Mouse (Mus musculus) megakaryocyte, adult 5-6 weeks (primary cell): ENCODE results near the gene Olfr648. TPM values are rescaled to one million over a fixed set of nuclear protein-coding genes. Genes with fewer than 3 reads are reported as not detected.

ENCODE experiments used
- total RNA-seq, 2 experiments: library from RNA; stranded (forward) in 1 of 2; stranded (reverse) in 1 of 2; fragments of 153-499, 151-499 nt in 1 of 2; fragments of 221-1000, 200-1000 nt in 1 of 2; gene quantifications; 2 replicates each; pipeline versions ENCODE4 v1.2.3 to v1.2.4; 2015 to 2017

Olfr648 gene
- total RNA-seq, 2 experiments from 2014 or later = 0.38 TPM; not detected in 1

Other genes with a start within 250 kb of the Olfr648 start
- not detected in 2 replicates for gene Olfr632, start 249.0 kb downstream of the Olfr648 start, total RNA-seq (2015)
- gene Olfr632, start 249.0 kb downstream of the Olfr648 start, total RNA-seq (2017) = not detected in 2 replicates
- not detected in 2 replicates for gene Olfr633, start 239.0 kb downstream of the Olfr648 start, total RNA-seq (2015)
- gene Olfr633, start 239.0 kb downstream of the Olfr648 start, total RNA-seq (2017) = not detected in 2 replicates
- not detected in 2 replicates for gene Olfr635, start 212.2 kb downstream of the Olfr648 start, total RNA-seq (2015)
- gene Olfr635, start 212.2 kb downstream of the Olfr648 start, total RNA-seq (2017) = not detected in 2 replicates
- not detected in 2 replicates for gene Olfr638, start 184.6 kb downstream of the Olfr648 start, total RNA-seq (2015)
- not detected in 2 replicates for gene Olfr638, start 184.6 kb downstream of the Olfr648 start, total RNA-seq (2017)
- not detected in 2 replicates for gene Olfr639, start 166.1 kb downstream of the Olfr648 start, total RNA-seq (2015)
- gene Olfr639, start 166.1 kb downstream of the Olfr648 start, total RNA-seq (2017) = not detected in 2 replicates
- gene Olfr640, start 157.8 kb downstream of the Olfr648 start, total RNA-seq (2015) = not detected in 2 replicates
- gene Olfr640, start 157.8 kb downstream of the Olfr648 start, total RNA-seq (2017) = not detected in 2 replicates
- gene Olfr641, start 147.9 kb downstream of the Olfr648 start, total RNA-seq (2015) = not detected in 2 replicates
- not detected in 2 replicates for gene Olfr641, start 147.9 kb downstream of the Olfr648 start, total RNA-seq (2017)
- not detected in 2 replicates for gene Olfr642, start 130.7 kb downstream of the Olfr648 start, total RNA-seq (2015)
- not detected in 2 replicates for gene Olfr642, start 130.7 kb downstream of the Olfr648 start, total RNA-seq (2017)
- gene 4930516K23Rik, start 121.9 kb downstream of the Olfr648 start, total RNA-seq (2015) = not detected in 2 replicates
- 0.55 TPM in 1 of 2 replicates, not detected in the other for gene 4930516K23Rik, start 121.9 kb downstream of the Olfr648 start, total RNA-seq (2017)
- gene Olfr644, start 111.5 kb downstream of the Olfr648 start, total RNA-seq (2015) = not detected in 2 replicates
- not detected in 2 replicates for gene Olfr644, start 111.5 kb downstream of the Olfr648 start, total RNA-seq (2017)
- gene Olfr645, start 97.9 kb downstream of the Olfr648 start, total RNA-seq (2015) = not detected in 2 replicates
- not detected in 2 replicates for gene Olfr645, start 97.9 kb downstream of the Olfr648 start, total RNA-seq (2017)
- gene Olfr646, start 78.5 kb downstream of the Olfr648 start, total RNA-seq (2015) = not detected in 2 replicates
- not detected in 2 replicates for gene Olfr646, start 78.5 kb downstream of the Olfr648 start, total RNA-seq (2017)
- not detected in 2 replicates for gene Ubqln5, start 53.6 kb downstream of the Olfr648 start, total RNA-seq (2015)
- not detected in 2 replicates for gene Ubqln5, start 53.6 kb downstream of the Olfr648 start, total RNA-seq (2017)
- gene Olfr643, start 46.0 kb downstream of the Olfr648 start, total RNA-seq (2015) = not detected in 2 replicates
- not detected in 2 replicates for gene Olfr643, start 46.0 kb downstream of the Olfr648 start, total RNA-seq (2017)
- not detected in 2 replicates for gene Ubqln3, start 40.1 kb downstream of the Olfr648 start, total RNA-seq (2015)
- not detected in 2 replicates for gene Ubqln3, start 40.1 kb downstream of the Olfr648 start, total RNA-seq (2017)
- gene Ubqlnl, start 32.8 kb downstream of the Olfr648 start, total RNA-seq (2015) = not detected in 2 replicates
- not detected in 2 replicates for gene Ubqlnl, start 32.8 kb downstream of the Olfr648 start, total RNA-seq (2017)
- gene Olfm5, start 18.6 kb downstream of the Olfr648 start, total RNA-seq (2015) = not detected in 2 replicates
- not detected in 2 replicates for gene Olfm5, start 18.6 kb downstream of the Olfr648 start, total RNA-seq (2017)
- not detected in 2 replicates for gene Olfr649, start 12.6 kb upstream of the Olfr648 start, total RNA-seq (2015)
- not detected in 2 replicates for gene Olfr649, start 12.6 kb upstream of the Olfr648 start, total RNA-seq (2017)
- 0.31 and 0.50 TPM in 2 replicates for gene Trim6, start 35.4 kb upstream of the Olfr648 start, total RNA-seq (2015)
- gene Trim6, start 35.4 kb upstream of the Olfr648 start, total RNA-seq (2017) = 0.70 and 1.9 TPM in 2 replicates
- 21.2 and 22.8 TPM in 2 replicates for gene Trim34a, start 61.1 kb upstream of the Olfr648 start, total RNA-seq (2015)
- gene Trim34a, start 61.1 kb upstream of the Olfr648 start, total RNA-seq (2017) = 26.9 and 31.2 TPM in 2 replicates
- gene Trim5, start 104.7 kb upstream of the Olfr648 start, total RNA-seq (2015) = 12.2 and 13.9 TPM in 2 replicates
- gene Trim5, start 104.7 kb upstream of the Olfr648 start, total RNA-seq (2017) = 12.9 and 13.9 TPM in 2 replicates
- 130 and 137 TPM in 2 replicates for gene Trim12a, start 132.1 kb upstream of the Olfr648 start, total RNA-seq (2015)
- gene Trim12a, start 132.1 kb upstream of the Olfr648 start, total RNA-seq (2017) = 147 and 166 TPM in 2 replicates
- not detected in 2 replicates for gene Trim34b, start 146.1 kb upstream of the Olfr648 start, total RNA-seq (2015)
- 0.98 TPM in 1 of 2 replicates, not detected in the other for gene Trim34b, start 146.1 kb upstream of the Olfr648 start, total RNA-seq (2017)
- gene Trim12c, start 170.0 kb upstream of the Olfr648 start, total RNA-seq (2015) = 32.5 and 36.4 TPM in 2 replicates
- gene Trim12c, start 170.0 kb upstream of the Olfr648 start, total RNA-seq (2017) = 51.5 and 51.8 TPM in 2 replicates
- 20.5 and 28.5 TPM in 2 replicates for gene Trim30b, start 186.5 kb upstream of the Olfr648 start, total RNA-seq (2015)
- gene Trim30b, start 186.5 kb upstream of the Olfr648 start, total RNA-seq (2017) = 18.2 and 23.0 TPM in 2 replicates
- 2.0 and 2.8 TPM in 2 replicates for gene Trim30c, start 217.4 kb upstream of the Olfr648 start, total RNA-seq (2015)
- 3.9 and 5.7 TPM in 2 replicates for gene Trim30c, start 217.4 kb upstream of the Olfr648 start, total RNA-seq (2017)